Mouse (Mus musculus): ENCODE results near the gene Adk. TPM values are rescaled to one million over a fixed set of nuclear protein-coding genes. Genes with fewer than 3 reads are reported as not detected.

Adk gene
- polyA plus RNA-seq, 1 experiment from 2014 or later = 242 TPM

- H3K27ac ChIP-seq (replicated peaks) = no peak overlapping the region
- H3K36me3 ChIP-seq = 0 out of 2 replicates have a peak, but pooled peaks cover 3% of the 10 kb centered on the region
- no peak overlapping the region for H3K9ac ChIP-seq
- ATAC-seq (ENCODE audit: extremely low read depth, insufficient number of reproducible peaks, low FRiP score, low TSS enrichment) = no peak
- no peaks in the 10 kb centered on the region for H3K27me3 ChIP-seq (replicated peaks)
- H3K9me3 ChIP-seq = no peaks in the 10 kb centered on the region
- WGBS = 92% methylated on average over 3 of the region's 3 CpGs
- no peak overlapping the region for H3K4me3 ChIP-seq
- no peaks in the 10 kb centered on the region for H3K4me1 ChIP-seq
- H3K4me2 ChIP-seq = no peak overlapping the region
These were observed 113.7 kb downstream of the Adk start for GRCm38 (mm10) chr14:21166114-21166513.

- no peak for ATAC-seq (ENCODE audit: extremely low read depth, insufficient number of reproducible peaks, low FRiP score, low TSS enrichment)
- no peak overlapping the region for H3K27ac ChIP-seq (replicated peaks)
These were observed 121.8 kb downstream of the Adk start for GRCm38 (mm10) chr14:21173973-21174745.

GRCm38 (mm10) chr14:21174804-21175203, 122.4 kb downstream of the Adk start:
- no peak for ATAC-seq (ENCODE audit: extremely low read depth, insufficient number of reproducible peaks, low FRiP score, low TSS enrichment)
- WGBS = 84% methylated on average over 2 of the region's 2 CpGs

More at GRCm38 (mm10) chr14:21173973-21174745, 121.8 kb downstream of the Adk start:
- 81% methylated on average over 1 of the region's 1 CpGs for WGBS
- H3K27me3 ChIP-seq (replicated peaks) = no peaks in the 10 kb centered on the region
- H3K9me3 ChIP-seq = no peaks in the 10 kb centered on the region
- no peak overlapping the region for H3K4me2 ChIP-seq
- 0 out of 2 replicates have a peak, but pooled peaks cover 3% of the 10 kb centered on the region for H3K36me3 ChIP-seq
- H3K4me3 ChIP-seq = no peak overlapping the region
- peaks cover 14% of the 10 kb centered on the region for H3K4me1 ChIP-seq
- H3K9ac ChIP-seq = no peak overlapping the region

DNA sequence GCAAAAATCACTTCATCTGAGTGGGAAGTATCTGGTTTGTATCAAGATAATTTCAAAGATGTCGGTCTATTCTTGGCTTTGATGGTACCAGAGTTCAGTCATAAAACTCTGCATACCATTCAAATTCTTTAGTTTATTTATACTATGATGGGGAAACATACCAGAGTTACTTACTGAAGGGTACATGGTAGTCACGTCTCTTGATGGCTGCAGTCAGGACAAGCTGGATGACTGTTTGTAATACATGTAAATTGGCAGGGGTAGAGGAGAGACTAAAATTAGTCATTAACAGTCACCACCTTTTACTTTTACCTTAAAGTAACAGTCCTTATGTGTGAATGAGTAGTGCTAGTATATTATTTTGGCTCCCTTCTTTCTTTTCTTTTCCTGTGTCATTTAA, 125.4 kb downstream of the Adk start:
- WGBS = 39% methylated on average over 2 of the region's 2 CpGs
- H3K27me3 ChIP-seq (replicated peaks) = no peaks in the 10 kb centered on the region
- no peak overlapping the region for H3K4me2 ChIP-seq
- no peak overlapping the region for H3K4me3 ChIP-seq
- no peaks in the 10 kb centered on the region for H3K9me3 ChIP-seq
- H3K4me1 ChIP-seq = peaks cover 25% of the 10 kb centered on the region
- no peaks in the 10 kb centered on the region for H3K36me3 ChIP-seq
- H3K9ac ChIP-seq = no peak overlapping the region
- no peak for ATAC-seq (ENCODE audit: extremely low read depth, insufficient number of reproducible peaks, low FRiP score, low TSS enrichment)
- peak overlapping the region; percentile 78 for H3K27ac ChIP-seq (replicated peaks)

More at GRCm38 (mm10) chr14:21174804-21175203, 122.4 kb downstream of the Adk start:
- no peak overlapping the region for H3K9ac ChIP-seq
- H3K4me1 ChIP-seq = peaks cover 14% of the 10 kb centered on the region
- no peak overlapping the region for H3K4me3 ChIP-seq
- no peaks in the 10 kb centered on the region for H3K9me3 ChIP-seq
- H3K27ac ChIP-seq (replicated peaks) = no peak overlapping the region
- no peak overlapping the region for H3K4me2 ChIP-seq
- no peaks in the 10 kb centered on the region for H3K27me3 ChIP-seq (replicated peaks)
- 0 out of 2 replicates have a peak, but pooled peaks cover 3% of the 10 kb centered on the region for H3K36me3 ChIP-seq

GRCm38 (mm10) chr14:21178356-21178755, 126.0 kb downstream of the Adk start:
- peaks cover 30% of the 10 kb centered on the region for H3K4me1 ChIP-seq
- H3K9me3 ChIP-seq = no peaks in the 10 kb centered on the region
- H3K36me3 ChIP-seq = no peaks in the 10 kb centered on the region
- no peak overlapping the region for H3K4me2 ChIP-seq
- H3K9ac ChIP-seq = no peak overlapping the region
- H3K27me3 ChIP-seq (replicated peaks) = no peaks in the 10 kb centered on the region
- H3K27ac ChIP-seq (replicated peaks) = peak overlapping the region; percentile 73
- WGBS = 35% methylated on average over 6 of the region's 6 CpGs
- no peak overlapping the region for H3K4me3 ChIP-seq
- no peak for ATAC-seq (ENCODE audit: extremely low read depth, insufficient number of reproducible peaks, low FRiP score, low TSS enrichment)

DNA sequence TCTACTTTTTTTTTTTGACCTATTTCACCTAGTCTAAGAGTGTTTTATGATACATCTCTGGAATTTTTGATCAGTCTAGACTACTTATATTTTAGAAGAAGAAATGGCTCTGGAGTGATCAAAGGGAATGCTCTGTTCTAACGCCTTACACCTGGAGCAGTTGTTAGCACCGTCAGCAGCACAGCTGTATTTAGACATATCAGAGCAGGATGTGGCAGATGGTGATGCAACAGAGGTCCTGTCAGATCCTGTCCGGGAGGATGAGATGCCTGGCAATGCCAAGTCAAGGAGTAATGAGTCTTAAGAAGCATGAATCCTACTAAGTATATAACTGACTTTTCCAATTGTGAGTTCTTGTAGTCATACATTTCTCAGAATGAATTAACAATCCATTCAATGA, 128.7 kb downstream of the Adk start:
- no peak for ATAC-seq (ENCODE audit: extremely low read depth, insufficient number of reproducible peaks, low FRiP score, low TSS enrichment)
- peaks cover under 1% of the 10 kb centered on the region; the same call in 1 of the 2 replicates for H3K36me3 ChIP-seq
- no peak overlapping the region for H3K9ac ChIP-seq
- no peak overlapping the region for H3K4me2 ChIP-seq
- H3K4me1 ChIP-seq = peaks cover 30% of the 10 kb centered on the region
- H3K4me3 ChIP-seq = no peak overlapping the region
- WGBS = 45% methylated on average over 3 of the region's 3 CpGs
- no peaks in the 10 kb centered on the region for H3K27me3 ChIP-seq (replicated peaks)
- H3K9me3 ChIP-seq = no peaks in the 10 kb centered on the region
- H3K27ac ChIP-seq (replicated peaks) = no peak overlapping the region

DNA sequence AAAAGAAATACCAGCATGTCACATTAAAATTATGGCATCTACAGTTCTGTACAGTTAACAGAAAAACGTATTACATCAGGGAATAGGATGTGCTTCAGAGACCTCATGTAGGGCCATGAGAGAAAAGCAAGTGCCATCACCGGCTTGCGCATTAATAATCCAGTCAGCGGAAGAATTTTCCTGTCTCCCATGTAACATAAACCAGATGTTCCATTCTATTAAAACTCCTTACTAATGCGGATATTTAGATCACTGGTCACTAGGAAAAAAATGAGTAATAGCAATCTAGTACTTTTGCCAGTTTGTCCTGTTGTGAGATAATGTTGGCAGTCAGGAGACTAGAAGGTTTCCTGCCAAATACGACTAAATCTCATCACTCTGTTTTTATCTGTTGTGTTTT, 139.6 kb downstream of the Adk start:
- Histone ChIP-seq H3K4me2 (no peak overlapping the region), H3K4me3 (no peak overlapping the region), H3K27ac (replicated peaks) (no peak overlapping the region), H3K9ac (no peak overlapping the region), H3K9me3 (no peaks in the 10 kb centered on the region), H3K36me3 (no peaks in the 10 kb centered on the region; the same call in 1 of the 2 replicates), H3K27me3 (replicated peaks) (no peaks in the 10 kb centered on the region), H3K4me1 (peaks cover 13% of the 10 kb centered on the region)
- WGBS = 71% methylated on average over 6 of the region's 6 CpGs
- ATAC-seq (ENCODE audit: extremely low read depth, insufficient number of reproducible peaks, low FRiP score, low TSS enrichment) = no peak

DNA sequence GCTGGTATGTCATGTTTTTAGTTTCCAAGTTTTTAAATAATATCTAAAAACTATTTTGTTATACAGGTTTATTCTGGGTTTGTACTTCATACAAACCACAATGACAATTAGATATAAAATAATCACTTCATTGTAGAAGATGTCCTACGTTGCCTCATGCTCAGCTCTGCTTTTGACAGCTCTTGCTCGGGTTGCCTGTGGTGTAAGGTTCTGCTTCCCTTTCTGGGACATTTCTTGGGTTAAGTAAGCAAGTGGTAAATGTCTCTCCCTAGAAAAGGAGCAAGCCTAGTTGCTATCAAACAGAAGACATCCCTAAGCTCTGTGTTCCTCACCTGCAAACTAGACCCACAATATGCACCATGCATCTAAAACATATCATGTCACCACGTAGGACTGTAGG, 140.4 kb downstream of the Adk start:
- no peak for ATAC-seq (ENCODE audit: extremely low read depth, insufficient number of reproducible peaks, low FRiP score, low TSS enrichment)
- Histone ChIP-seq H3K9ac (no peak overlapping the region), H3K4me2 (no peak overlapping the region), H3K27ac (replicated peaks) (no peak overlapping the region), H3K27me3 (replicated peaks) (no peaks in the 10 kb centered on the region), H3K36me3 (no peaks in the 10 kb centered on the region; the same call in 1 of the 2 replicates), H3K4me1 (peaks cover 13% of the 10 kb centered on the region), H3K4me3 (no peak overlapping the region), H3K9me3 (no peaks in the 10 kb centered on the region)
- WGBS = 86% methylated on average over 3 of the region's 3 CpGs

DNA sequence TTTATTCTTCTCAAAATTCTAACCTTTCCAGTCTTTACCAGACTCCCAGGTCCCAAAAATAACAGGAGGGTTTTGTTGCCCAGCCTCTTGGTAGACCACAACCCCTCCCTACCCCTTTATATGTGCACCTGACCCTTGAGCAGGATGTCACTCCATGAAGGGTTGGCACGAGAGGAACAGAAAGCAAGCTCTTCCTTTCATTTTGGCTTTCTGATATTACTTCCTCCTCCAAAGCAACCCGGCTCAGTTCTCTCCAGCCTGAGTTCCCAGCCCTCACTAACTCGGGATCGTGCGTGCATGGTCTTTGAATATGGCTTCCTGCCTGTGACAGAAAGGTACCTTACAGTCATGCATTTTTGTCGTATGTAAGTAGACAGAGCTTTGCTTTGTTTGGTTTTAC, 142.0 kb downstream of the Adk start:
- ATAC-seq (ENCODE audit: extremely low read depth, insufficient number of reproducible peaks, low FRiP score, low TSS enrichment) = no peak
- Histone ChIP-seq H3K36me3 (no peaks in the 10 kb centered on the region; the same call in 1 of the 2 replicates), H3K9me3 (no peaks in the 10 kb centered on the region), H3K4me1 (peaks cover 13% of the 10 kb centered on the region), H3K9ac (no peak overlapping the region), H3K27me3 (replicated peaks) (no peaks in the 10 kb centered on the region), H3K4me2 (no peak overlapping the region), H3K27ac (replicated peaks) (no peak overlapping the region), H3K4me3 (no peak overlapping the region)
- WGBS = 85% methylated on average over 6 of the region's 6 CpGs

DNA sequence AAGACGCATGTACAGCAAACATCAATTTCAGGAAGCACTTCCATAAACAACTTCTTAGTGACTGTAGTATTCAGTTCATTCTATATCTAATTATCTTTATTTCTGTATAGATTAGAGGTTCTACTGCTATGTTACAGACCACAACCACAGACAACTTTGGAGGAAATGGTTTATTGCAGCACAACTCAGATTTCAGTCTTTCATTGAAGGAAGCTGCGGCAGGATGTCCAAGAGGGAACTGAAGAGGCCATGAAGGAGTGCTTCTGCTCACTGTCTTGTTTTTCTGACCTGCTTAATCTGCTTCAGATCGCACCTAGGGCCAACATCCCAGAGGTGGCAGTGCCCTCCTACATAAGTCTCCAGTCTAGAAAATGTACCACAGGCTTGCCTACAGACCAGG, 148.5 kb downstream of the Adk start:
- no peak overlapping the region for H3K4me3 ChIP-seq

DNA sequence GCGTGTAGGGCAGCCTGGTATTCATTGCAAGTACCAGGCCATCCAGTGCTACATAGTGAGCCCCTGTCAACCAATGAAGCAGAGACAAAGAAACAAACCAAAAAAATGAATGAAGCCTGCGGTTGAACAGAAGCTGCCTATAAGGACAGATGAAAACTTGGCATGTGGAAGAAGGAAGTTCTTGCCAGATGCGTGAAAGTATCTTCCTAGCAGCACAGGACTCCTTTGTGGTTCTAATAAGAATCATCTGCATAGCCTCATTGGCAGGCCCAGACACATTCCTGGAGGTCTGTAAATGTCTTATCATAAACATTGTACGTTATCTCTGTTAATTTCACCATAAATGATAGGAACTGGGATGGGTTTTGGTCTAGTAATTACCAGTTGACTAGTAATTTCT, 154.1 kb downstream of the Adk start:
- no peak overlapping the region for H3K4me3 ChIP-seq
- no peak for ATAC-seq (ENCODE audit: extremely low read depth, insufficient number of reproducible peaks, low FRiP score, low TSS enrichment)

More for the DNA sequence above, 148.5 kb downstream of the Adk start:
- Histone ChIP-seq H3K9ac (no peak overlapping the region), H3K36me3 (no peaks in the 10 kb centered on the region), H3K27me3 (replicated peaks) (no peaks in the 10 kb centered on the region), H3K27ac (replicated peaks) (no peak overlapping the region), H3K4me1 (no peaks in the 10 kb centered on the region), H3K4me2 (no peak overlapping the region), H3K9me3 (no peaks in the 10 kb centered on the region)
- WGBS = 81% methylated on average over 3 of the region's 3 CpGs
- ATAC-seq (ENCODE audit: extremely low read depth, insufficient number of reproducible peaks, low FRiP score, low TSS enrichment) = no peak

More for the DNA sequence above, 154.1 kb downstream of the Adk start:
- Histone ChIP-seq H3K4me2 (no peak overlapping the region), H3K4me1 (no peaks in the 10 kb centered on the region), H3K9me3 (no peaks in the 10 kb centered on the region), H3K27me3 (replicated peaks) (no peaks in the 10 kb centered on the region), H3K27ac (replicated peaks) (no peak overlapping the region), H3K36me3 (no peaks in the 10 kb centered on the region; the same call in 1 of the 2 replicates), H3K9ac (no peak overlapping the region)
- WGBS = 88% methylated on average over 4 of the region's 4 CpGs
